Mouse (Mus musculus): Measurements from ENCODE around the gene Zfp444. TPM values are rescaled to one million over a fixed set of nuclear protein-coding genes. Genes with fewer than 3 reads are reported as not detected.
A peak's percentile ranks its signal among the peaks of the same experiment; 100 is the strongest.
"Not testable (repeated sequence)": the region's sequence is repeated elsewhere in the genome, so short reads cannot be mapped to it uniquely, and the experiment has no call there.

The Zfp444 gene
- polyA plus RNA-seq, 1 experiment from 2014 or later = 49.9 TPM

- 72% methylated on average over 3 of the region's 3 CpGs for WGBS
- H3K27me3 ChIP-seq (replicated peaks; ENCODE audit: control insufficient read depth, insufficient read depth, low read length) = no peaks in the 10 kb centered on the region
- H3K27ac ChIP-seq (ENCODE audit: low read depth) = no peak overlapping the region
- 0 out of 2 replicates have a peak, but pooled peaks cover 2% of the 10 kb centered on the region for H3K9me3 ChIP-seq (ENCODE audit: control insufficient read depth, low read length)
- no peak overlapping the region for H3K4me2 ChIP-seq (ENCODE audit: low read length)
- DNase-seq (ENCODE audit: low spot score) (no peak), ATAC-seq (replicated peaks; ENCODE audit: low FRiP score, low TSS enrichment, low read depth) (no peak)
- no peak overlapping the region for H3K9ac ChIP-seq (ENCODE audit: low read length)
- H3K36me3 ChIP-seq (ENCODE audit: control insufficient read depth, insufficient read depth, low read length) = no peaks in the 10 kb centered on the region
- H3K4me3 ChIP-seq (ENCODE audit: low read depth, low read length) = no peak overlapping the region
- H3K4me1 ChIP-seq (replicated peaks; ENCODE audit: control insufficient read depth, insufficient read depth, low read length) = no peaks in the 10 kb centered on the region
Observed at GRCm38 (mm10) chr7:6204200-6204599, 32.2 kb downstream of the Zfp444 start.

- H3K9me3 ChIP-seq (ENCODE audit: control insufficient read depth, low read length) = no peaks in the 10 kb centered on the region
- H3K4me1 ChIP-seq (replicated peaks; ENCODE audit: control insufficient read depth, insufficient read depth, low read length) = no peaks in the 10 kb centered on the region
- no peak overlapping the region for H3K27ac ChIP-seq (ENCODE audit: low read depth)
- no peaks in the 10 kb centered on the region for H3K27me3 ChIP-seq (replicated peaks; ENCODE audit: control insufficient read depth, insufficient read depth, low read length)
- H3K4me3 ChIP-seq (ENCODE audit: low read depth, low read length) = no peak overlapping the region
- H3K4me2 ChIP-seq (ENCODE audit: low read length) = no peak overlapping the region
- DNase-seq (ENCODE audit: low spot score) (no peak), ATAC-seq (replicated peaks; ENCODE audit: low FRiP score, low TSS enrichment, low read depth) (no peak)
- H3K9ac ChIP-seq (ENCODE audit: low read length) = no peak overlapping the region
- WGBS = 42% methylated on average over 5 of the region's 5 CpGs
- no peaks in the 10 kb centered on the region for H3K36me3 ChIP-seq (ENCODE audit: control insufficient read depth, insufficient read depth, low read length)
Observed at GRCm38 (mm10) chr7:6213144-6213543, 41.1 kb downstream of the Zfp444 start.

- H3K4me1 ChIP-seq (replicated peaks; ENCODE audit: control insufficient read depth, insufficient read depth, low read length); H3K4me3 ChIP-seq (ENCODE audit: low read depth, low read length); ATAC-seq (replicated peaks; ENCODE audit: low FRiP score, low TSS enrichment, low read depth): not testable (repeated sequence)
Observed at GRCm38 (mm10) chr7:6214691-6215090, 42.7 kb downstream of the Zfp444 start.

DNA sequence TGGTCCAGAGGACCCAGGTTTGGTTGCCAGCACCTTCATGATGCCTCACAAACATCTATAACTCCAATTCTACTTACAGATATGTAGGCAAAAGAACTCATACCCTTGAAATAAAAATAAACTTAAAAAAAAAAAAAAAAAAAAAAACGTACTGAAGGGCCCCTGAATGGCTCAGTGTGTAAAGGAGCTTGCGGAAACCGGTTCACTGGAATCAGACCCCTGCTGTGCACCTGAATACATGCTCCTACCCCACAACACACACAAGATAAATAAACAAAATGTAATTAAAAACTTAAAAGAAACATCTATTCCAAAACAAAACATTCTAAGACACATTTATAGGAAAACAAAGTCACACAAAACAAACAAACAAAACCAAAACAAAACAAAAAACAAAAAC is 48.1 kb downstream of the Zfp444 start:
- 56% methylated on average over 3 of the region's 3 CpGs for WGBS
- no peak overlapping the region for H3K4me3 ChIP-seq (ENCODE audit: low read depth, low read length)

More at GRCm38 (mm10) chr7:6214691-6215090, 42.7 kb downstream of the Zfp444 start:
- not testable (repeated sequence) for DNase-seq (ENCODE audit: low spot score); H3K4me2 ChIP-seq (ENCODE audit: low read length); H3K36me3 ChIP-seq (ENCODE audit: control insufficient read depth, insufficient read depth, low read length); H3K27ac ChIP-seq (ENCODE audit: low read depth); H3K27me3 ChIP-seq (replicated peaks; ENCODE audit: control insufficient read depth, insufficient read depth, low read length); H3K9me3 ChIP-seq (ENCODE audit: control insufficient read depth, low read length); H3K9ac ChIP-seq (ENCODE audit: low read length)
- 83% methylated on average over 3 of the region's 4 CpGs for WGBS

GRCm38 (mm10) chr7:6221978-6222377 is 50.0 kb downstream of the Zfp444 start, which contains the start of gene Zscan5b:
Gene Zscan5b, plus strand, starts transcription at chr7:6222278.
- WGBS = 92% methylated on average over 12 of the region's 12 CpGs

More for the DNA sequence above, 48.1 kb downstream of the Zfp444 start:
- no peak overlapping the region for H3K9ac ChIP-seq (ENCODE audit: low read length)
- no peaks in the 10 kb centered on the region for H3K27me3 ChIP-seq (replicated peaks; ENCODE audit: control insufficient read depth, insufficient read depth, low read length)
- H3K36me3 ChIP-seq (ENCODE audit: control insufficient read depth, insufficient read depth, low read length) = no peaks in the 10 kb centered on the region
- no peak overlapping the region for H3K4me2 ChIP-seq (ENCODE audit: low read length)
- H3K27ac ChIP-seq (ENCODE audit: low read depth) = no peak overlapping the region
- no peak for ATAC-seq (replicated peaks; ENCODE audit: low FRiP score, low TSS enrichment, low read depth)
- no peak for DNase-seq (ENCODE audit: low spot score)
- no peaks in the 10 kb centered on the region for H3K9me3 ChIP-seq (ENCODE audit: control insufficient read depth, low read length)
- no peaks in the 10 kb centered on the region for H3K4me1 ChIP-seq (replicated peaks; ENCODE audit: control insufficient read depth, insufficient read depth, low read length)

GRCm38 (mm10) chr7:6228491-6228890 is 56.5 kb downstream of the Zfp444 start:
- not testable (repeated sequence) for H3K4me3 ChIP-seq (ENCODE audit: low read depth, low read length); H3K27ac ChIP-seq (ENCODE audit: low read depth); H3K36me3 ChIP-seq (ENCODE audit: control insufficient read depth, insufficient read depth, low read length); H3K9me3 ChIP-seq (ENCODE audit: control insufficient read depth, low read length); ATAC-seq (replicated peaks; ENCODE audit: low FRiP score, low TSS enrichment, low read depth); H3K4me2 ChIP-seq (ENCODE audit: low read length); H3K27me3 ChIP-seq (replicated peaks; ENCODE audit: control insufficient read depth, insufficient read depth, low read length); H3K9ac ChIP-seq (ENCODE audit: low read length); H3K4me1 ChIP-seq (replicated peaks; ENCODE audit: control insufficient read depth, insufficient read depth, low read length); DNase-seq (ENCODE audit: low spot score)
- WGBS = 59% methylated on average over 8 of the region's 8 CpGs

More at GRCm38 (mm10) chr7:6221978-6222377, 50.0 kb downstream of the Zfp444 start, which contains the start of gene Zscan5b:
- no peaks in the 10 kb centered on the region for H3K4me1 ChIP-seq (replicated peaks; ENCODE audit: control insufficient read depth, insufficient read depth, low read length)
- no peak within 1 kb of the TSS for H3K9ac ChIP-seq (ENCODE audit: low read length)
- no peak for ATAC-seq (replicated peaks; ENCODE audit: low FRiP score, low TSS enrichment, low read depth)
- H3K9me3 ChIP-seq (ENCODE audit: control insufficient read depth, low read length) = no peaks in the 10 kb centered on the region
- H3K4me3 ChIP-seq (ENCODE audit: low read depth, low read length) = no peak within 1 kb of the TSS
- H3K27ac ChIP-seq (ENCODE audit: low read depth) = no peak within 1 kb of the TSS
- H3K4me2 ChIP-seq (ENCODE audit: low read length) = no peak within 1 kb of the TSS
- no peak for DNase-seq (ENCODE audit: low spot score)
- H3K36me3 ChIP-seq (ENCODE audit: control insufficient read depth, insufficient read depth, low read length) = no peaks in the 10 kb centered on the region
- H3K27me3 ChIP-seq (replicated peaks; ENCODE audit: control insufficient read depth, insufficient read depth, low read length) = no peaks in the 10 kb centered on the region

DNA sequence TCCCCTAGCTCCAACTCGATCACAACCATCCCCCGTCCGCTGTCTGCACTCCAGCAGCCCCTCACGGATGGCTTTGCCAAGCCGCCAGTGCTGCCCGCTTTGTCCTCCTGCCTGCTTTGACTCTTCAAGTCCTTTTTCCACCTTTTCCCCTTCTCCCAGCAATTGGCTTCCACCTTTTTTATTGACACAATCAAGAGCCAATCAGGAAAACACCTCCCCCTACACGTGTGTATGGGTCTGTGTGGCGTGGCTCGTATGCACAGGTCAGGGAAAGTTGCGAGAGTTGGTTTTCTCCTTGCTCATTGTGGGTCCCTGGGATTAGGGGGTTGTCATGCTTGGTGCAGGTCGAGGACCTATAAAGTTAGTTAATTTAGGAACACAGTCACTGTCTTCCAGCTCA is 67.8 kb downstream of the Zfp444 start:
- Histone ChIP-seq H3K9ac (ENCODE audit: low read length) (no peak overlapping the region), H3K27ac (ENCODE audit: low read depth) (no peak overlapping the region), H3K4me1 (replicated peaks; ENCODE audit: control insufficient read depth, insufficient read depth, low read length) (no peaks in the 10 kb centered on the region), H3K4me2 (ENCODE audit: low read length) (no peak overlapping the region), H3K4me3 (ENCODE audit: low read depth, low read length) (no peak overlapping the region), H3K27me3 (replicated peaks; ENCODE audit: control insufficient read depth, insufficient read depth, low read length) (no peaks in the 10 kb centered on the region), H3K9me3 (ENCODE audit: control insufficient read depth, low read length) (no peaks in the 10 kb centered on the region), H3K36me3 (ENCODE audit: control insufficient read depth, insufficient read depth, low read length) (no peaks in the 10 kb centered on the region)
- DNase-seq (ENCODE audit: low spot score) = no peak
- no peak for ATAC-seq (replicated peaks; ENCODE audit: low FRiP score, low TSS enrichment, low read depth)
- 52% methylated on average over 11 of the region's 11 CpGs for WGBS

DNA sequence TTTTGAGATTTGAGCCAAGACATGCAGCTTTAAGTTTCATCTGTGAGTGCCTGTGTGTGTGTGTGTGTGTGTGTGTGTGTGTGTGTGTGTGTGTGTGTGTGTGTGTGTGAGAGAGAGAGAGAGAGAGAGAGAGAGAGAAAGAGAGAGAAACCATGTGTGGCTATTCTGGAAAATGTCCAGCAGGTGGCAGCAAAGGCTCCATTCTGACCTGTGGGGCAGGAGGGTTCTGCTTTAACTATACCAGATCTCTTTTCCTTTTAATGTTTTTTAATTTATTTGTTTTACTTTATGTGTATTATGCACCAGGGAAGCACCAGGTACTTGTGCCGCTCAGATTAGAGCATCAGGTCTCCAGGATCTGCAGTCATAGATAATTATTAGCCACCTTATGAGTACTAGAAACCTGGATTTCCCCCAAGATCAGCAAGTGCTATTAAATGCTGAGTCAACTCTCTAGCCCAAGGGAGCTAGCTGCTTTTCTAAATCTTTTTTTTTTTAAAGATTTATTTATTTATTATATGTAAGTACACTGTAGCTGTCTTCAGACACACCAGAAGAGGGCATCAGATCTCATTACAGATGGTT is 68.9 kb downstream of the Zfp444 start:
- not testable (repeated sequence) for H3K4me1 ChIP-seq (replicated peaks; ENCODE audit: control insufficient read depth, insufficient read depth, low read length); H3K27ac ChIP-seq (ENCODE audit: low read depth); ATAC-seq (replicated peaks; ENCODE audit: low FRiP score, low TSS enrichment, low read depth); H3K36me3 ChIP-seq (ENCODE audit: control insufficient read depth, insufficient read depth, low read length); H3K4me2 ChIP-seq (ENCODE audit: low read length); H3K9me3 ChIP-seq (ENCODE audit: control insufficient read depth, low read length); H3K4me3 ChIP-seq (ENCODE audit: low read depth, low read length); H3K27me3 ChIP-seq (replicated peaks; ENCODE audit: control insufficient read depth, insufficient read depth, low read length); H3K9ac ChIP-seq (ENCODE audit: low read length)
- WGBS = 19% methylated on average over 1 of the region's 1 CpGs
- DNase-seq (ENCODE audit: low spot score) = peak; percentile 58

Measured in intestine, embryonic 14.5 days (tissue).